Comparison of ENCODE assay signal across 14 mouse cellular contexts in genomic region chr16:44529691-44530090, GRCm38 (mm10). TPM values are rescaled to one million over a fixed set of nuclear protein-coding genes. Genes with fewer than 3 reads are reported as not detected.
DNase-seq lines count a peak whose midpoint lies in the region; ATAC-seq and TF ChIP-seq lines count a peak whose summit lies in the region.
"Had no signal": no experiment of that assay in that cellular context is flagged by ENCODE, and none has a peak within 500 bp of the region (broad histone marks: within the 10 kb centered on the region; RNA-seq: fewer than 3 reads in every experiment).

No protein-coding gene starts in this region.

- H3K4me1 ChIP-seq in forebrain, embryonic 14.5 days (ENCODE audit: control insufficient read depth, insufficient read depth, low read length) = peaks cover 79% of the 10 kb centered on the region
- peaks cover 39% of the 10 kb centered on the region for H3K4me1 ChIP-seq in hindbrain, postnatal 0 days (ENCODE audit: insufficient read depth, low read length)
- H3K4me1 ChIP-seq in neural tube, embryonic 14.5 days (ENCODE audit: control insufficient read depth, insufficient read depth, low read length) = peaks cover 41% of the 10 kb centered on the region
- peaks cover 61% of the 10 kb centered on the region for H3K4me1 ChIP-seq in cerebellum, adult 2 months (ENCODE audit: control insufficient read depth, insufficient read depth, low read length)
- H3K4me1 ChIP-seq: liver, embryonic 13.5 days had no signal

- 0 out of 2 replicates have a peak overlapping the region, but pooled peaks have one; percentile 4 for H3K4me3 ChIP-seq in forebrain, embryonic 14.5 days (ENCODE audit: low read depth, low read length)
- H3K4me3 ChIP-seq in hindbrain, postnatal 0 days (ENCODE audit: low read length) = no peak overlapping the region
- no peak overlapping the region for H3K4me3 ChIP-seq in neural tube, embryonic 14.5 days (ENCODE audit: low read depth, low read length)
- no peak overlapping the region for H3K4me3 ChIP-seq in cerebellum, adult 2 months (replicated peaks; ENCODE audit: insufficient read depth, low read depth, low read length)
- H3K4me3 ChIP-seq: liver, embryonic 13.5 days had no signal

- peak overlapping the region; percentile 18; the same call in 1 of the 2 replicates for H3K9ac ChIP-seq in forebrain, embryonic 14.5 days (ENCODE audit: low read length)
- H3K9ac ChIP-seq in hindbrain, postnatal 0 days (replicated peaks; ENCODE audit: low read length) = no peak overlapping the region
- H3K9ac ChIP-seq in neural tube, embryonic 14.5 days (replicated peaks; ENCODE audit: low read depth, low read length) = no peak overlapping the region
- H3K9ac ChIP-seq: liver, embryonic 13.5 days had no signal

- no peak for ATAC-seq in forebrain, embryonic 14.5 days
- no peak for ATAC-seq in hindbrain, postnatal 0 days
- ATAC-seq in neural tube, embryonic 14.5 days (ENCODE audit: low read depth) = no peak

- intact Hi-C loops in gastrocnemius, postnatal 14 days (cut with DNase I; ENCODE audit: low total_unique reads) = no loop called here

- no peak for TF ChIP-seq CTCF in hindbrain, postnatal 0 days (IDR thresholded peaks at IDR 0.05; ENCODE audit: low read depth)
- no peak for TF ChIP-seq CTCF in cerebellum, adult 2 months (IDR thresholded peaks at IDR 0.05; ENCODE audit: borderline replicate concordance, insufficient read depth, low read depth, low read length)

- peak overlapping the region; percentile 96 for H3K27ac ChIP-seq in forebrain, embryonic 14.5 days (ENCODE audit: low read depth, low read length)
- H3K27ac ChIP-seq in hindbrain, postnatal 0 days = peak overlapping the region; percentile 80; the same call in 1 of the 2 replicates
- H3K27ac ChIP-seq in neural tube, embryonic 14.5 days (ENCODE audit: low read depth, low read length) = no peak overlapping the region; the same call in 1 of the 2 replicates
- no peak overlapping the region for H3K27ac ChIP-seq in cerebellum, adult 2 months (ENCODE audit: insufficient read depth, low read length)
- H3K27ac ChIP-seq: liver, embryonic 13.5 days had no signal

- no peak for TF ChIP-seq POLR2A in cerebellum, adult 2 months (IDR thresholded peaks at IDR 0.05; ENCODE audit: borderline replicate concordance, insufficient read depth, low read length)

- WGBS in forebrain, embryonic 14.5 days = 2% methylated on average over 8 of the region's 8 CpGs
- 23% methylated on average over 8 of the region's 8 CpGs for whole genome bisulfite sequencing in hindbrain, postnatal 0 days
- WGBS in neural tube, embryonic 14.5 days = 25% methylated on average over 8 of the region's 8 CpGs
- WGBS in cerebellum, adult 2 months = 35% methylated on average over 8 of the region's 8 CpGs

- H3K27me3 ChIP-seq in forebrain, embryonic 14.5 days (replicated peaks; ENCODE audit: control insufficient read depth, insufficient read depth, low read length) = no peaks in the 10 kb centered on the region
- no peaks in the 10 kb centered on the region for H3K27me3 ChIP-seq in hindbrain, postnatal 0 days (ENCODE audit: insufficient read depth, low read length)
- H3K27me3 ChIP-seq in neural tube, embryonic 14.5 days (ENCODE audit: control insufficient read depth, insufficient read depth, low read length) = no peaks in the 10 kb centered on the region
- H3K27me3 ChIP-seq in cerebellum, adult 2 months (ENCODE audit: control insufficient read depth, insufficient read depth, low read length) = no peaks in the 10 kb centered on the region

- H3K36me3 ChIP-seq in forebrain, embryonic 14.5 days (ENCODE audit: control insufficient read depth, insufficient read depth, low read length) = no peaks in the 10 kb centered on the region
- no peaks in the 10 kb centered on the region for H3K36me3 ChIP-seq in hindbrain, postnatal 0 days (ENCODE audit: insufficient read depth, low read length)
- H3K36me3 ChIP-seq in neural tube, embryonic 14.5 days (ENCODE audit: control insufficient read depth, insufficient read depth, low read length) = no peaks in the 10 kb centered on the region
- H3K36me3 ChIP-seq: liver, embryonic 13.5 days had no signal

- H3K4me2 ChIP-seq in forebrain, embryonic 14.5 days (ENCODE audit: low read length) = peak overlapping the region; percentile 56
- H3K4me2 ChIP-seq in hindbrain, postnatal 0 days (ENCODE audit: low read depth, low read length) = peak overlapping the region; percentile 57
- peak overlapping the region; percentile 55; the same call in 1 of the 2 replicates for H3K4me2 ChIP-seq in neural tube, embryonic 14.5 days (ENCODE audit: low read depth, low read length)
- H3K4me2 ChIP-seq: liver, embryonic 13.5 days had no signal

- DNase-seq in cerebellum, adult 9-11 months = peak; percentile 14
- DNase-seq in cerebellum, postnatal 14 days = no peak
- DNase-seq in forebrain, embryonic 14.5 days (ENCODE audit: low spot score) = no peak
- no peak for DNase-seq in hindbrain, postnatal 0 days (ENCODE audit: low spot score)
- DNase-seq in adrenal gland, postnatal 36 days = no peak
- DNase-seq in cerebellum, adult 2 months = no peak
- no peak for DNase-seq in gastrocnemius, postnatal 14 days
- DNase-seq: adrenal gland, postnatal 10 days; gastrocnemius, postnatal 36 days; kidney, adult 18-20 months; liver, embryonic 13.5 days; lung, postnatal 14 days; thymus, adult 18-20 months had no signal

- no peaks in the 10 kb centered on the region for H3K9me3 ChIP-seq in forebrain, embryonic 14.5 days (replicated peaks; ENCODE audit: control insufficient read depth, low read length)
- H3K9me3 ChIP-seq in hindbrain, postnatal 0 days (ENCODE audit: low read length) = no peaks in the 10 kb centered on the region
- H3K9me3 ChIP-seq in neural tube, embryonic 14.5 days (ENCODE audit: control insufficient read depth, low read length) = no peaks in the 10 kb centered on the region
- H3K9me3 ChIP-seq: liver, embryonic 13.5 days had no signal

RNA-seq across cellular contexts. Expression of gene Boc, which starts 29.0 kb away (rescaled TPM):
- polyA plus RNA-seq in forebrain, embryonic 14.5 days (2014; fragmentation: Nextera tagmentation; extraction: Ambion mirVana) = 11.5 and 13.3 TPM in 2 replicates
- 43.9 and 45.5 TPM in 2 replicates for total RNA-seq in hindbrain, postnatal 0 days (2014; rRNA removed)
- polyA plus RNA-seq in hindbrain, postnatal 0 days (2015; fragmentation: Nextera tagmentation; extraction: Ambion mirVana) = 6.8 and 8.1 TPM in 2 replicates
- polyA plus RNA-seq in neural tube, embryonic 14.5 days (2014; fragmentation: Nextera tagmentation; extraction: Ambion mirVana) = 7.8 and 9.9 TPM in 2 replicates
- 10 to 100 TPM; 42.4 to 82.2 TPM for total RNA-seq in adrenal gland, postnatal 36 days (2021)
- polyA plus RNA-seq in cerebellum, adult 2 months (2012; rRNA removed) = 37.9 and 43.6 TPM in 2 replicates
- total RNA-seq in gastrocnemius, postnatal 14 days (2021) = 10 to 100 TPM in 1 of 2 experiments, 1 to 10 TPM in 1; 9.4 to 10.7 TPM

Comparison
In these comparisons a context has a peak if more than half of its experiments do, and no peak if none do; other contexts are left out.
1. H3K27ac ChIP-seq: peak in forebrain, embryonic 14.5 days (single experiment) and hindbrain, postnatal 0 days (single experiment); none in neural tube, embryonic 14.5 days (single experiment) and cerebellum, adult 2 months (single experiment).
2. Peak in every context shown above with its lines, with median percentiles within 50 percentile points of each other: H3K4me2 ChIP-seq.